Mouse (Mus musculus) heart, embryonic 16.5 days (tissue): ENCODE measurements around the gene Trmt1. TPM values are rescaled to one million over a fixed set of nuclear protein-coding genes. Genes with fewer than 3 reads are reported as not detected.

Experiments used
- ATAC-seq: fragments of 200-750 bp; cut with Nextera tagmentation; replicated peaks from 2 replicates; pipeline ENCODE4 v1.8.0; 2017; ENCODE audit warnings: moderate number of reproducible peaks; ENCODE audit not compliant: insufficient read depth, low FRiP score; ENCODE audit errors: extremely low read depth
- H3K27ac ChIP-seq: fragments of 300-500 bp; sonication (generic); 2 replicates; pipeline ENCODE4 v1.5.1; 2014; ENCODE audit warnings: mild to moderate bottlenecking, low read length, control low read depth, moderate library complexity
- H3K27me3 ChIP-seq: fragments of 300-500 bp; sonication (generic); 2 replicates; pipeline ENCODE4 v1.6.1; 2014; ENCODE audit warnings: low read length, mixed read lengths; ENCODE audit not compliant: control insufficient read depth, insufficient read depth
- H3K36me3 ChIP-seq: fragments of 300-500 bp; sonication (generic); 2 replicates; pipeline ENCODE4 v1.6.1; 2014; ENCODE audit not compliant: control insufficient read depth, insufficient read depth
- H3K4me1 ChIP-seq: fragments of 300-500 bp; sonication (generic); 2 replicates; pipeline ENCODE4 v1.6.1; 2014; ENCODE audit warnings: low read length, mixed read lengths; ENCODE audit not compliant: control insufficient read depth, insufficient read depth
- H3K4me2 ChIP-seq: fragments of 300-500 bp; sonication (generic); 2 replicates; pipeline ENCODE4 v1.6.1; 2014; ENCODE audit warnings: low read depth, mild to moderate bottlenecking, control low read depth, low read length
- H3K4me3 ChIP-seq: fragments of 300-500 bp; sonication (generic); 2 replicates; pipeline ENCODE4 v1.5.1; 2014; ENCODE audit warnings: mild to moderate bottlenecking, control low read depth, low read length
- H3K9ac ChIP-seq: fragments of 300-500 bp; sonication (generic); 2 replicates; pipeline ENCODE4 v1.6.1; 2014; ENCODE audit warnings: low read length, control low read depth
- H3K9me3 ChIP-seq: fragments of 300-500 bp; sonication (generic); replicated peaks from 2 replicates; pipeline ENCODE4 v1.6.1; 2016; ENCODE audit warnings: low read length; ENCODE audit not compliant: control insufficient read depth
- WGBS: fragments of 180-500 bp; shearing (Covaris S2); extraction: QIAGEN DNeasy Blood & Tissue Kit; methylation state at CpG from one replicate; pipeline ENCODE4 v1.1.7; 2014; 5-methylcytosine and 5-hydroxymethylcytosine counted together
- polyA plus RNA-seq: library from polyadenylated mRNA; unstranded; fragments of >200 nt; fragmentation: Nextera tagmentation; extraction: Ambion mirVana; gene quantifications from 2 replicates; pipeline ENCODE4 v1.2.1, GENCODE M21; 2015

Trmt1 gene
- polyA plus RNA-seq, 1 experiment from 2014 or later, result 43.2 TPM

DNA sequence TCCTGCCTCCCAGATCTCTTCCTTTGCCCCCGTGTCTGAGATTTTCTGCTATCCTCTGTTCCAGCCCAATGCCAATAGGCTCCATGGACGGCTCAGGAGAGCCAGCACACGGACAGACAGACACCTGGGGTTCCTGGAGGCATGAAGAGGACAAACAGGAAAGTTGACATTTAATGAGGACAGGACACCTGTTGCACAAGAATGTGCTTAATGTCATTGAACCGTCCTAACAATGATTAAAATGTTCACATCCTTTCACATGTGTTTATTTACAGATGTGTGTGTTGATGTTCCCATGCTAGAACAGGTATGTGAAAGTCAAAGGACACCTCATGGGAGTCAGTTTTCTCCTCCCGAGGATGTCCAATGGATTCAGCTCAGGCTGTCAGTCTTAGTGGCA lies 43.1 kb upstream of the Trmt1 start:
- peaks cover 10% of the 10 kb centered on the region for H3K4me1 ChIP-seq
- WGBS, result 66% methylated on average over 5 of the region's 5 CpGs
- no peak overlapping the region for H3K27ac ChIP-seq
- H3K36me3 ChIP-seq, result no peaks in the 10 kb centered on the region
- H3K9me3 ChIP-seq, result no peaks in the 10 kb centered on the region
- H3K4me2 ChIP-seq, result no peak overlapping the region
- H3K9ac ChIP-seq, result no peak overlapping the region
- no peak overlapping the region for H3K4me3 ChIP-seq
- no peak for ATAC-seq
- H3K27me3 ChIP-seq, result no peaks in the 10 kb centered on the region

DNA sequence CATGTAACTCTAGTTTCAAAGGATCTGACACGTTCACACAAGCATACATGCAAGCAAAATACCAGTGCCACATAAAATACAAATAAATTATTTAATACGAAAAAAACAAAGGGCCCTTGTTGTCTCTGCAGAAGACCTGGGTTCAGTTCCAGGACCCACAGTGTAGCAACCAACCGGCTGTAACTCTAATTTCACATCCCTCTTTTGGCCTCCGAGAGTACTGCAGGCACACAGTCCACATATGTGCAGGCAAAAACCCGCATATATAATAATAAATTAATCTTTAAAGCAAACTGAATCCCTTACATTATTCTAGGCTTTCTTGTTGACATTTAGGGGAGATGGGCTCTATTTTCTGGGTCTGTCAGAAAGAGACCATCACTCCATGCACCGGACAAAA lies 39.3 kb upstream of the Trmt1 start:
- H3K36me3 ChIP-seq, result no peaks in the 10 kb centered on the region
- WGBS, result 55% methylated on average over 6 of the region's 6 CpGs
- H3K9me3 ChIP-seq, result no peaks in the 10 kb centered on the region
- no peaks in the 10 kb centered on the region for H3K27me3 ChIP-seq
- H3K4me3 ChIP-seq, result no peak overlapping the region
- no peak for ATAC-seq
- H3K4me2 ChIP-seq, result peak overlapping the region; percentile 44; the same call in 1 of the 2 replicates
- no peak overlapping the region for H3K9ac ChIP-seq
- peak overlapping the region; percentile 19; the same call in 1 of the 2 replicates for H3K27ac ChIP-seq
- peaks cover 7% of the 10 kb centered on the region for H3K4me1 ChIP-seq

DNA sequence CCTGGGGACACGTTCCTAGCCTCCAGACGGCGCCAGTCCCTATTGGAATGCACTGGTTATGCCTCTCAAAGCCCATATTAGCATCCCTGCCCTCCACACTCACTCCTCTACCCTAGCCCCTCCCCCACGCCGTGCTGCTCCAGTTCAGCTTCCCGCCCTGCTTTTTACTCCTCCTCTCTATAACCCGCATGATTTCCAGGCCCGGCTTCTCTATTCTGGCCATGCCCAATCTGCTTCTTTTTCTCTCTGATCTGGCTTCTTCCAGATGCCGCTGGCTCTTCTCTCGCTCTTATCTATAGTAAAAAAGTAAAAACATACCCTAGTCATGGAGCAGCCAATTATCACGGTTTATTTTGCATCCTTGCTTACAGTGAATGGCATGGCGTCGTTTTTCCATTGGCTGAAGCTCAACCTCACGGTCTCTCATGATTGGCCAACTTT lies 38.6 kb upstream of the Trmt1 start:
- WGBS, result 4% methylated on average over 14 of the region's 14 CpGs
- no peak overlapping the region; the same call in 1 of the 2 replicates for H3K27ac ChIP-seq
- H3K4me1 ChIP-seq, result peaks cover 7% of the 10 kb centered on the region
- no peaks in the 10 kb centered on the region for H3K9me3 ChIP-seq
- H3K36me3 ChIP-seq, result no peaks in the 10 kb centered on the region
- 0 out of 2 replicates have a peak overlapping the region, but pooled peaks have one; percentile 11 for H3K9ac ChIP-seq
- no peaks in the 10 kb centered on the region for H3K27me3 ChIP-seq
- peak overlapping the region; percentile 44 for H3K4me2 ChIP-seq
- peak overlapping the region; percentile 2 for H3K4me3 ChIP-seq
- ATAC-seq, result 0 out of 2 replicates have a peak, but pooled peaks have one; percentile 25

DNA sequence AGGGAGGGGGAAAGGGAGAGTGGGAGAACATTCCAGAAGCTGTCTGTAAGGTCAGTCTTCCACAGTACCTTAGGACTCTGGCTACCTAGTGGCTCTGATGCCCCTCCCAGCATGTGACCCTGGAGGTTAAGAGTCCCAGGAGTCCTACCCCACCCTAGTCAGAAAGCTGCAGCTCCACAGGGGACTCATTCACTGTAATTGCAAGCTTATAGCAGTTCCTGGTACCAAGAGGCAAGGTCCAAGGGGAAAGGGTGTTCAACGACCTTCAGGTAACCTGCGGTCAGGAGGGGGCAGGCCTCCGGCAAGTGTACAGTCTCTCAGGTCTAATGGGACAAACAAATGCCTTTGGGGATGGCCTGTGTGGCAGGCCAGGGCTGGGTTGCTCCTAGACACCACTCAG lies 35.9 kb upstream of the Trmt1 start:
- 54% methylated on average over 3 of the region's 3 CpGs for WGBS
- no peak overlapping the region for H3K27ac ChIP-seq
- H3K9me3 ChIP-seq, result no peaks in the 10 kb centered on the region
- H3K36me3 ChIP-seq, result no peaks in the 10 kb centered on the region
- H3K27me3 ChIP-seq, result no peaks in the 10 kb centered on the region
- no peak overlapping the region for H3K9ac ChIP-seq
- H3K4me1 ChIP-seq, result peaks cover 15% of the 10 kb centered on the region
- H3K4me3 ChIP-seq, result no peak overlapping the region
- no peak overlapping the region for H3K4me2 ChIP-seq
- ATAC-seq, result no peak

DNA sequence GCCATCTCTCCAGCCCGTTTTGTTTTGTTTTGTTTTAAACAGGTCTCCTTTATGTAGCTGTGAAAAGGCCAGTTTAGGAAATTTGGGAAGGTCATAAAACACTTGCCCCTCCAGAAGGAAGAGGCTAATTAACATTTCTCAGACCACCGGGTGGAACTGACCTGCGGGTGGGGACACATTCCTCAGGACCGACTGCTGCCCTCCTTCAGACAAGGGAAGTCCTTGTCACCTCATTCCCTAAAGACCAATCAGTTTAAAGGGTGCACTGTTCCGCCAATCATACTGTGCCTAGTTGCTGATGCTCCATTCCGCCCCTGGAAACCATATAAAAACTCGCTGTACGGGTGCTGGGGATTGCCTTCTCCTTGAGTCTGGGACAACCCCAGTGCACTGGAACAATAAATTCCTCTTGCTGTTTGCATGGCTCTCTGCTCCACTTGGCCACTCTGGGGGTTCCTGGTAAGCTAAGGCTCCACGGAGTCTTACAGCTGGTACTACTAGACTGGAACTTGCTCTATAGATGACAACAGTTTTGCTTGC lies 32.9 kb upstream of the Trmt1 start:
- Histone ChIP-seq H3K27me3 (no peaks in the 10 kb centered on the region), H3K9ac (no peak overlapping the region), H3K4me3 (no peak overlapping the region), H3K9me3 (no peaks in the 10 kb centered on the region), H3K27ac (peak overlapping the region; percentile 51; the same call in 1 of the 2 replicates), H3K4me2 (no peak overlapping the region), H3K36me3 (no peaks in the 10 kb centered on the region), H3K4me1 (peaks cover 31% of the 10 kb centered on the region)
- no peak for ATAC-seq
- WGBS, result 56% methylated on average over 9 of the region's 9 CpGs

DNA sequence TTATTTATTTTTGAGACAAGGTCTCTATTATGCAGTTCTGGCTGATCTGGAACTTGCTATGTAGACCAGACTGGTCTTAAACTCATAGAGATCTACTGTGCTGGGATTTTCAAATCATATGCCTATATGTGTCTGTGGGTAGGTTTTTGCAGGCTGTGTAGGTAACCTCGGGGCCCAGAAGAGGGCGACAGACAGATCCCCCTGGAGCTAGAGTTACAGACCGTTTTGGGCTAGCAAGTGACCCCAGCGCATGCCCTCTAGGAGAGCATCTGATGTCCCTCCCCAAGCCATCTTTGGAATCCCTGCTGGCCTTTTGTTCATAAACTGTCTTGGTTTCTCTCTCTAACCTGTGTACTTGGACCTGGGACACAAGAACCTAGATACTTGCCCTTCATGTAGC lies 31.5 kb upstream of the Trmt1 start:
- Histone ChIP-seq H3K9ac (no peak overlapping the region), H3K9me3 (no peaks in the 10 kb centered on the region), H3K4me2 (no peak overlapping the region), H3K4me1 (peaks cover 34% of the 10 kb centered on the region), H3K4me3 (no peak overlapping the region), H3K36me3 (no peaks in the 10 kb centered on the region), H3K27ac (peak overlapping the region; percentile 92), H3K27me3 (no peaks in the 10 kb centered on the region)
- ATAC-seq, result no peak
- 40% methylated on average over 4 of the region's 4 CpGs for WGBS

DNA sequence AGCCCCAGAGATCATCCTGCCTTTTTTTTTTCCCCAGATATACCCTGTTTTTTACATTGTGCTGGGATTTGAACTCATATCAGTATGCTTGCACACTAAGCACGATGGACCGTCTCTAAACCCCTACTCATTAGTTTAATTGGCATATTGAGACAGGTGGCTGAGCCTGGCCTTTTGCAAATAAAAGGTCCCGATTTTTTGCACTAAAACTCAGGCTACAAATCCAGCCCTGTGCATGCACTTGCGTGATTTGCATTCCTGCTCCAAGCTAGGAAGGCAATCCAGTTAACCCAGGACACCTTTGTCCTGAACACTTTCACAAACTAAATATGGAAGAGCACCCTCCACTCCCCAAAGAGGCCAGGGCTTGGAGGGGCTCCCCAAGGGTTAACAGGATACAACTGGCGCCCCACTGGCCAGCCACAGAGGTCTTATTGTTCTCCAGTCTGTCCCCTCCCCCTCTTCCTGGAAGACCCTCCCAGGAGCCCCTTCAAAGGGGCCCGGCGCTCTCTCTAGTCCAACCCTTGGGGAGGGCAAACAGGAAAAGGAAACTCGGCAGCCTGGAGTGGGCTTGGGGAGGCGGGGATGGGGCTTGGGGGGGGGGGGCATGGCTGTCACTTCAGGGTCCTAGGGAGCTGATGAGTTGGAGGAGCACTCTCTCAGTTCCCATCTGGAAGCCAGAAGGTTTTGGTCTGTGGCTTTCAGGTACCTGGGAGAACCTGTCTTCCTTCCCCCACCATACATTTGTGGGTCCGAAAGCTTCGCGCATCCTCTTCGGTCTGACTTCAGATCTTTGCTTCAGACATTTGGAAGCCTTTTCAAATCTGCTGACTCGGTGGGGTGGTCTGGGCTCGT lies 30.5 kb upstream of the Trmt1 start:
- peak overlapping the region; percentile 74 for H3K9ac ChIP-seq
- H3K9me3 ChIP-seq, result no peaks in the 10 kb centered on the region
- 12% methylated on average over 15 of the region's 15 CpGs for WGBS
- no peaks in the 10 kb centered on the region for H3K27me3 ChIP-seq
- peak; percentile 64 for ATAC-seq
- H3K27ac ChIP-seq, result peak overlapping the region; percentile 92
- H3K4me3 ChIP-seq, result peak overlapping the region; percentile 47
- H3K36me3 ChIP-seq, result no peaks in the 10 kb centered on the region
- peaks cover 42% of the 10 kb centered on the region for H3K4me1 ChIP-seq
- H3K4me2 ChIP-seq, result peak overlapping the region; percentile 75

DNA sequence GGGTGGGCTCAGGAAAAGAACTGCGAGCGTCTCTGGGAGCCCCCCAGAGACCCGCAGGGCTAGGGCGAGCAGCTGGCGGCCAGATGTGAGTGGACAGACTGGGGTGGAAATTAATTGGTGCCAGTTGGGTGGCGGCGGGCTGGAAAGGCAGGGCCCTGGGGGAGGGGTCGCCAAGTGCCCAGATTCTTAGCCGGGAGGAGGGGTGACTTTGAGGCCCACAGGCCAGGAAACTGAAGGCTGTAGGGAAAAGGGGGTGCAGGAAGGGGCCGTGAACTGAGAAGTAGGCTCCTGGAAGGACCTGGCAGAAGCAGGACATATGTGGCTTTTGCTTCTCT lies 29.9 kb upstream of the Trmt1 start:
- Histone ChIP-seq H3K9ac (peak overlapping the region; percentile 74), H3K27me3 (no peaks in the 10 kb centered on the region), H3K4me2 (peak overlapping the region; percentile 75), H3K4me3 (peak overlapping the region; percentile 47), H3K9me3 (no peaks in the 10 kb centered on the region), H3K36me3 (no peaks in the 10 kb centered on the region), H3K27ac (peak overlapping the region; percentile 92), H3K4me1 (peaks cover 45% of the 10 kb centered on the region)
- 8% methylated on average over 10 of the region's 10 CpGs for WGBS
- no peak for ATAC-seq

DNA sequence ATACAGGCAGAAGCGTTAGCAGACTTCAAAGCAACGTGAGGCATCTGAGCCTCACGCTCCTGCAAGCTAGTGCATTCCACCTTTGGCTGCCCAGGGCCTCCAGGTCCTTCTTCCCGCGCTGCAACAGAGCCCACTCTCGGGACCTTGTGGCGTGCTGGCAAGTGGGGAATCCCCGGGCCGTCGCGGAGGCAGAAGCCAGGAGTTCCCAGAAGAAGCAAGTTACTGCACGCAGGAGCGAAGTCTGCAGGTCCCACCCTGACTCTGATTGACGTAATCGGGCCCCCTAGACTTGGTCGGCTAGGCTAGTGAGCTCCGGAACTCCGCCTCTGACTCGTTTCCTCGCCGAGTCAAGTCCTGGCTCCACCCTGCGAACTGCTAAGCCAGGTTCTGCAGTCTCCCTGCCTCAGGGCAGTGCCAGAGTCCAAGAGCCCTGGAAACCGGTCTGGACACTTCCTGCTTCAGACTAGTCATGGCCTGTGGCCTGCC lies 29.4 kb upstream of the Trmt1 start:
- H3K4me2 ChIP-seq, result peak overlapping the region; percentile 75
- no peaks in the 10 kb centered on the region for H3K9me3 ChIP-seq
- H3K4me1 ChIP-seq, result peaks cover 45% of the 10 kb centered on the region
- peak overlapping the region; percentile 74 for H3K9ac ChIP-seq
- no peaks in the 10 kb centered on the region for H3K36me3 ChIP-seq
- no peaks in the 10 kb centered on the region for H3K27me3 ChIP-seq
- H3K27ac ChIP-seq, result peak overlapping the region; percentile 92
- peak overlapping the region; percentile 47 for H3K4me3 ChIP-seq
- ATAC-seq, result peak; percentile 72
- 2% methylated on average over 23 of the region's 23 CpGs for WGBS
